Mouse (Mus musculus) urinary bladder, postnatal 10 days (tissue): Measurements from ENCODE around the gene Mboat1.

Source experiments
- DNase-seq: peaks from one replicate; pipeline ENCODE4 v3.0.0; 2022; ENCODE audit warnings: low spot score

Mboat1 gene

GRCm38 (mm10) chr13:30136243-30136922, at the start of gene Mboat1:
Mboat1 (plus strand) TSS chr13:30136489.
- peak; percentile 45 for DNase-seq

GRCm38 (mm10) chr13:30093086-30093485, 43.2 kb upstream of the Mboat1 start:
- DNase-seq: no peak

- DNase-seq: no peak
These were observed 40.4 kb upstream of the Mboat1 start for GRCm38 (mm10) chr13:30095851-30096250.

- DNase-seq: no peak
These were observed 39.8 kb upstream of the Mboat1 start for GRCm38 (mm10) chr13:30096536-30096935.

DNA sequence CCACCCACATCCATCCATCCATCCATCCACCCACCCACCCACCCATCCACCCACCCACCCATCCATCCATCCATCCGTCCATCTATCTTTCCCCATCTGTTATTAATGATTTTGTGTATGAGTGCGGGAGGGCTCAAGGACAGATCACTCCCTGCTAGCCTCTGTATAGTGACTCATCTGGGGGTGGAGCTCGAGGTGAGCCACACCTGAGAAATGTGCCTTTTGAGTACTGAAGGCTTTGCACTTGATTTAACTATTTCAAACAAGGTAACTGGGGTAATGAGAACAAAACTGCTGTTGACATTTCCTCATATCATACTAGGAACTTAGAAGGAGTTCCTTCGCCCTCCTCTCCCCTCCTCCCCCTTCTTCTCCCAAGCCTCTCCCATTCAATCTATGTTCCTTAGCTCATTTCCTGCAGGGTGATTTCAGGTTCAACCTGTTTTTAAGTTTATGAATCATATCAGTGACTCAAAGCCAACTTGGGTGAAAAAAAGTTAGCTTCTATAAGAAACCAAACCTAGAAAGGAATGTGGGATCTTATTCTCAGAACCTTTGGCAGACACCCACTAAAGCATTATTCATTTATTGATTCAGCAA, 27.2 kb upstream of the Mboat1 start:
- DNase-seq: no peak

- no peak for DNase-seq
These were observed 20.5 kb upstream of the Mboat1 start for GRCm38 (mm10) chr13:30115792-30116191.

- no peak for DNase-seq
These were observed 787 bp downstream of the Mboat1 start for GRCm38 (mm10) chr13:30136923-30137629.

GRCm38 (mm10) chr13:30137951-30138350, 1.7 kb downstream of the Mboat1 start:
- no peak for DNase-seq

GRCm38 (mm10) chr13:30140149-30140548, 3.9 kb downstream of the Mboat1 start:
- no peak for DNase-seq

DNA sequence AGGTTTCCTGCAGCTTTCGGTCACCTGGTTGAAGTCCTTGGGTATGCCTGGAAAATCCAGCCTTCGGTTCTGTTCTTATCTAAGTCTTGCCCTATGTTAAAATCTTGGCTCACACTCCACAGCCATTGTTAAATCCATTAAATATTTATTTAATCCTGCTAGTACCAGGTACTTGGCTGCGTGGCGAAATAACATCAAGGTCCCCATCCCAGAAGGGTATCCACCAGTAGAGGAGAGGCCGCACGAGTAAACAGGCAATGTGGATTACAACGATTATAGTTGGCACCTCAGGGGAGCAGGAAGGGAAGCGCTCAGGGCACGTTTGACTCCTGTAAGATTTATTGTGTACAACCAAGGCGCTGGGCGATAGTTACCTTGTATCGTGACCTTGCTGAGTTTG, 4.4 kb downstream of the Mboat1 start:
- DNase-seq: no peak

GRCm38 (mm10) chr13:30141996-30142395, 5.7 kb downstream of the Mboat1 start:
- no peak for DNase-seq

DNA sequence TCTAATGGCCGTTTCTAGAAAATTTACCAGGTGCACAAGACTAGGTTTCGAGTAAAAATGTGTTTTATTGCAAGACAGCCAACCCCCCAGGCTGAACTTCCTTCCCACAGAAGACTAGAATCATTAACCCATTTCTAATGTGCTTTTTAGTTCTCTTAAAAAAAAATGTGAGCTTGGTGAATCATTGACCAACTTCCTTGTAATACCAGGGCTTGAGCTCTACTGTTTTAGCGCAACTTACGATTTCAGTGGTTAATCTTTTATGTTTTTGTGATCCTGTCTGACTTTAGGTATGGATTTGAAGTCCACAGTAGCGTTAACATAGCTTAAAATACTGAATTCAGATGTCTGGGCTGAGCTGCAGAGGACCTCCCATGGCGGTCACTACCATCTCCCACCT, 10.2 kb downstream of the Mboat1 start:
- no peak for DNase-seq

DNA sequence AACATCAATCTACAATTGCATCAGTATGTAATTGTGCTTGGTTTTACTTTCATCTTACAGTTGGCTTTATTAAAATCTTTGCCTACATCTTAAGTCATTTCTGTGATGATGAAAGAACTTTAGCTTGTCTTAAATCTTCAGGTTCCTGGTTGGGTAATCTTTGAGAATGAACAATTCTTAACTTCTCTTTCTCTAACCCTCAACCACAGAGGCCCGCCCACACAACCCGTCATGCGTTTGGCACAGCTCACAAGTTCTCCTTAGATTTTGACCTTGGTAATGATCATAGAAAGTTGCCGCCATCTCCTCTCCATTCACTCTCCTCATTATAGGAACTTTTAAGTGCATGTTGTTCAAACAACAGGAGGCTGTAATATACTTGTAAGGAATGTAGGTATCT, 18.0 kb downstream of the Mboat1 start:
- DNase-seq: no peak

- no peak for DNase-seq
These were observed 23.3 kb downstream of the Mboat1 start for GRCm38 (mm10) chr13:30159626-30160025.

GRCm38 (mm10) chr13:30163521-30163920, 27.2 kb downstream of the Mboat1 start:
- DNase-seq: no peak

GRCm38 (mm10) chr13:30166138-30167090, 30.1 kb downstream of the Mboat1 start:
- DNase-seq: no peak

DNA sequence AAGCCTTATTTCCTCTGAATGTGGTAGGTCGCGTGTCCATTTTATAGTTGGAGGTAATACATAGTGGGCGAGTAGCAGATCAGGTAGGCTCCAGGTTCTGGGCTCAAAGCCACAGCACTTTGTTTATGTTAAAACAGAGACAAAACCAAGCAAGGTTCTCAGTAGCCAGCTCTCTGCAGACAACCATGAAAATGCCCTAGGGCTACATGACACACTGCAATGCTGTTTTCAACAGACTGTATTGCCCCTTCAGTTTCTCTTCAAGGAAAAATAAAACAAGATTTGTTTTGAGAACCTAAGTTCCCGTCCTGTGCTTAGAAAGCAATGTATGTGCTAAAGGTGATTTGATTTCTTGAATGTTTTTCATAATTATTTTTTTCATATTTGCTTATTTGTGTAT, 31.2 kb downstream of the Mboat1 start:
- DNase-seq: no peak

DNA sequence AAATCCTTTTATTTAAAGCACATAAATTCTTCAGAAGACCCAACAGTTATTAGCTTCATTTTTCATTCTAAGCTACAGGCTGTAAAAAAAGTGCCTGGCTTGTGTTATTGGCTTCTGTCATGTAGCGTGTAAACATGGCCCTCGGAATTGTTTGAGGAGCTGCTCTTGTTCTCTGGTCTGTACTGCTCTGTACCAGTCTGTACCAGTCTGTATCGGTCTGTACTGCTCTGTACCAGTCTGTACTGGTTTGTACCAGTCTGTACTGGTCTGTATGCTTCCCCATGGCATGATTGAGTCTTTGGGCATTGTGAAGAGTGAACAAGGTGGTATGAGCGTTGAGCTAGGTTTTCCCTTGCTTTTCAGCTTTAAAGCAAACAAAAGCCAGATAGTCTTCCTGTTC, 32.5 kb downstream of the Mboat1 start:
- DNase-seq: no peak

DNA sequence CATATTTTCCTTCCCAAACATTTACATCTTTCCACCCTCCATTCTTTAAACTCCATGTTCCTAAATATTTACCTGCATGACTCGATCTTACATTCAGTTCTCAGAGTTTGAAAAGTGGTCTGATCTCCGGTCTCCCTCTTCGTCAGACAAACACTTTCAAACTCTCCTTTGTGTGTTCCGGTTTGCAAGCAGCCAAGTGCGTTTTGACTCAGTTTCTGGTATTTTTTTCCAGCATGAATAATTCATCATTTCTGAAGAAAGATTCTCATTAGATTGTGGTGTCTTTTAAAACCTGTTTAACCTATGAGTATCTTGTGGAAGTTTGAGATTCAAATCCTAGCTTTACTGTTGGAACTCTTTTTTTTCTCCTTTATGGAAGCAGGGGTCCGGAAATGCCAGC, 33.8 kb downstream of the Mboat1 start:
- no peak for DNase-seq

GRCm38 (mm10) chr13:30174586-30174985, 38.3 kb downstream of the Mboat1 start:
- DNase-seq: no peak

DNA sequence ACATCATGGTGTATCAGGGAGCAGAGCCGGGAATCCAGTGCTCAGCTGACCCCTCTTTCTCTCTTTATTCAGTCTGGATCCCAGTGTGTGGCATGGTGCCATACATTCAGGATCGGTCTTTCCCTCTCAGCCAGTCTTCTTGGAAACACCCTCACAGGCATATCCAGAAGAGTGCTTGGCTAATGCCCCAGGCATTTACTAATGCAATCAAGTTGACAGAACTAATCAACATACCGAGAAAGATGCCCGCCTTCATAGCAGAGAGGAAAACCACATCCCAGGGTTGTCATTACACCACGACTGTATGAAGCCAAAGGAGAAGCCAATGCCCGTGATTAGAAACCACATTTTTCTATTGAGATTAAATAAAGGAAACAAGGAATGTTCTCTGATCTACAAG, 41.1 kb downstream of the Mboat1 start:
- no peak for DNase-seq

DNA sequence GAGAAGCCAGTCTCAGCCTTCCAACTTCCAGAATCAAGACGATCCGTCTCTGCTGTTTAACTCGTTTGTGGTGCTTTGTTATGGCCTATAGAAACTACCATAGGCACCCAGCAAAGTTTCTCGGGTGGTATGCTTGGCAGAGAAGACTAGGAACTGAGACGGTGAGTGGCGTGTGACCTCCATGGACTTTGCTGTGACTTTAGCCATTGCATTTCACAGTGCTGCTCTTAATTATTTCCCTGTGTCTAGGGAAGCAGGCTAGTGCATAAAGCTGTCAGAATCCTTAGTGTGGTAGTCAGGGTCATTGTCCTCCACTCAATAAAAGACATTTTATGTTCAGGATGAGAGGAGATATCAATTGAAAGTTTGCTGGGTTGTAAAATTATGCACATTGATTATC, 49.3 kb downstream of the Mboat1 start:
- no peak for DNase-seq
